Mouse (Mus musculus) small intestine, adult 2 months (tissue): Measurements from ENCODE around the gene Gm21905. TPM values are rescaled to one million over a fixed set of nuclear protein-coding genes. Genes with fewer than 3 reads are reported as not detected.
A peak's percentile ranks its signal among the peaks of the same experiment; 100 is the strongest.

Experiments used
- H3K27ac ChIP-seq: fragments of 200-500 bp; 2 replicates; pipeline ENCODE4 v1.5.1; 2012; ENCODE audit warnings: low read depth, low read length, control low read depth, inconsistent platforms; ENCODE audit not compliant: insufficient read depth
- H3K27me3 ChIP-seq: fragments of 200-500 bp; 2 replicates; pipeline ENCODE4 v1.6.1; 2012; ENCODE audit warnings: mild to moderate bottlenecking, moderate library complexity, low read length, inconsistent platforms; ENCODE audit not compliant: control insufficient read depth, insufficient read depth
- H3K36me3 ChIP-seq: fragments of 200-500 bp; 2 replicates; pipeline ENCODE4 v1.6.1; 2012; ENCODE audit warnings: mild to moderate bottlenecking, low read length, control low read depth, inconsistent platforms; ENCODE audit not compliant: control insufficient read depth, insufficient read depth
- H3K4me1 ChIP-seq: fragments of 200-500 bp; 2 replicates; pipeline ENCODE4 v1.6.1; 2012; ENCODE audit warnings: low read length, inconsistent platforms, mixed read lengths; ENCODE audit not compliant: control insufficient read depth, insufficient read depth, insufficient read length
- H3K4me3 ChIP-seq: fragments of 200-500 bp; 2 replicates; pipeline ENCODE4 v1.5.1; 2012; ENCODE audit warnings: low read depth, mild to moderate bottlenecking, control low read depth, inconsistent platforms, low read length, moderate library complexity
- CTCF ChIP-seq: fragments of 200-500 bp; IDR thresholded peaks from 2 replicates; pipeline ENCODE4 v1.5.1; 2012; ENCODE audit warnings: low read depth, mild to moderate bottlenecking, control low read depth, inconsistent platforms, low read length, moderate library complexity, mixed read lengths; ENCODE audit not compliant: insufficient replicate concordance, insufficient read length; ENCODE audit errors: extremely low read depth
- POLR2A ChIP-seq: fragments of 200-500 bp; IDR thresholded peaks from 2 replicates; pipeline ENCODE4 v1.6.1; 2012; ENCODE audit warnings: low read depth, mild to moderate bottlenecking, control low read depth, inconsistent platforms, low read length, moderate library complexity
- WGBS: fragments of 180-500 bp; shearing (Covaris S2); methylation state at CpG from one replicate; pipeline ENCODE4 v1.1.7; 2018; 5-methylcytosine and 5-hydroxymethylcytosine counted together
- polyA plus RNA-seq: library from polyadenylated mRNA; depleted of rRNA; stranded (reverse); fragments of >200 nt; gene quantifications from 2 replicates; pipeline ENCODE4 v1.2.3, GENCODE M21; 2012

Gene Gm21905
- polyA plus RNA-seq, 1 experiment: not detected

DNA sequence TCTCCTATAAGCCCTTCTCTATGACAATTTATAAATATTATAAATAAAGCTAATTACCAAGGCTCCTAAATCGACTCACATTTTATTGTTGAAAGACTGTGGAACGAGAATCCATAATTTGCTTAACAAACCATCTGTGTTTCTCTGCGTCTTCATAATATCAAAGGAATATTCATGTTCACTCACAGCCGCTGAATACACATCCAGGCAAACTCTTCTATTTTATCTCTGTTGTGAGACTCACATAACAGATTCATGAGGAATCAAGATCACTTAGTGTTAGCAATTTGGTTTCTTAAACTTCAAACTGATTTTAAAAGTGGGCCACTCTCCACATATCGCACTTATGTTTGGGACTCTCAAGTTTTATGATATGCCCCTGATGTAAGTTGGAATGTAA is 1.9 kb upstream of the Gm21905 start:
- no peak for TF ChIP-seq CTCF
- TF ChIP-seq POLR2A: no peak
- H3K27me3 ChIP-seq: no peaks in the 10 kb centered on the region
- H3K4me1 ChIP-seq: no peaks in the 10 kb centered on the region; the same call in 1 of the 2 replicates
- no peaks in the 10 kb centered on the region for H3K36me3 ChIP-seq
- 92% methylated on average over 5 of the region's 5 CpGs for WGBS
- no peak overlapping the region for H3K4me3 ChIP-seq
- no peak overlapping the region for H3K27ac ChIP-seq

DNA sequence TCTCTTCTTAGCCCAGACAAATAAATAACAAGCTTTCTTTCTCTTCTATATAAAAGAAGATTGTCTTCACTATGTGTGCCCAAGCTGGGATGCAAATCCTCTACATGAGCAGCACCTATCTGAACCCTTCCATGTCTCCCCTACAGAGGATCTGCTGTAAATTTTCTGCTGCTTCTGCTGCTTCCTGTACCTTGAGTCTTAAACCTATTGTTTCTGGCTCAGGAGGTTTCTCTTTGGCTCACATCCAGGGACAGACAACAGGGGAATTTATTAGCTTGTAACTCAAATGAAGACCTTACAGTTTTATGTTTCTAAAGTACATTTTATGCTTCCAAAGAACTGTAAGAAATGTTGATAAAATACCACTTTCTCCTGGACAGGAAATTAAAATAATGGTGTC is 785 bp upstream of the Gm21905 start:
- H3K27me3 ChIP-seq: no peaks in the 10 kb centered on the region
- no peak for TF ChIP-seq POLR2A
- no peak for TF ChIP-seq CTCF
- no peak overlapping the region for H3K4me3 ChIP-seq
- H3K36me3 ChIP-seq: no peaks in the 10 kb centered on the region
- no peak overlapping the region for H3K27ac ChIP-seq
- H3K4me1 ChIP-seq: no peaks in the 10 kb centered on the region; the same call in 1 of the 2 replicates

DNA sequence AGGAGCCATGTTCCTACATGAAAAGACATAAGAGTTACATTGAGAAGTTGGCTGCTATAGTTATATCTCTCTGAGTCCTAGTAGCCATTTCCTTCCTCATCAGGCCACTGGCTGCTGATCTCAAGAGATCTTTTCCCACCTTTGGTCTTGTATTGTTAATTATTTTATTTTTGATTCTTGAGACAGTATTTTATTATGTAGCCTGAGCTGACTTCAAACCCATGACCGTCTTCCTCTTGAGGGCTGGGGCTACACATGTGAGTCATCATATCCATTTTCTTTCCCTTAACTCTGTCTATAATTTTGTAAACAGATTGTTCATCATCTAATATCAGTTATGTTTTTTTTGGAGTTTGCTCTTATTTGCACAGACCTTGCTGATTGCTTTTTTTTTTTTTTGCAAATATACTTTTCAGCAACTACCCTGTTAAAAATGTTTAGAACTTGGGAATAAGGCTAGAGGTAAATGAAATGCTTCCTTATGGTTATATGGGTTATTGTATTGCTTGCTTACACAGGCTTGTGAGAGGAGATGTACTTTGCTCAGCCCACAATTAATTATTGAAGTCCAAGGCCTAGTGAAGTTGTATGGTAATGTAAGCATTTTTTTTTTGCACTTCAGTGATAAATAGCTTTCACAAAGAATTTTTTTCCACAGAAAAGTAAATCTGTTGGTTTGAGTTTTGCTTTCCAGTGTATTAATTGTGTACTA is 2.0 kb downstream of the Gm21905 start:
- H3K27ac ChIP-seq: peak overlapping the region; percentile 55; the same call in 1 of the 2 replicates
- no peak overlapping the region for H3K4me3 ChIP-seq
- TF ChIP-seq POLR2A (no peak), CTCF (no peak)
- H3K36me3 ChIP-seq: no peaks in the 10 kb centered on the region
- no peaks in the 10 kb centered on the region for H3K27me3 ChIP-seq
- no peaks in the 10 kb centered on the region; the same call in 1 of the 2 replicates for H3K4me1 ChIP-seq
- WGBS: 21% methylated on average over 1 of the region's 1 CpGs

DNA sequence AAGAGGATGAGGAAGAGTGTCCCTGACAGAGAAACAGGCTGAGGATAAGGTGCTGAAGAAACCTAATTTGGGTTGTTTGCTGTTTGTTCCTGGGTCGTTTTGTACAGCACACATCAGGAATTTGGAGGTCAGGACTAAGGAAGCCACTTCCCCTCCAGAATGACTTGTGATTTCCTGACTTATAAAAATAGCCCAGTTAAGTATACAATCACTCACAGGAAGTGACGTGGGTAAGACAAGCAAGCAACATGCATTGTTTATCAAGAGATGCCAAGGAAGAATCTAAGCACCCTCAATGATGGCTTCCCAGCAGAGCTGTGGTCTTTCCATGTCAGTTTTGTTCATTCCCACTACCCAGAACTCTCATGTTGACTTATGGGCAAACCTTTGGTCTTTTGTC is 3.0 kb downstream of the Gm21905 start:
- Histone ChIP-seq H3K27ac (no peak overlapping the region), H3K4me3 (no peak overlapping the region), H3K36me3 (no peaks in the 10 kb centered on the region), H3K4me1 (no peaks in the 10 kb centered on the region; the same call in 1 of the 2 replicates), H3K27me3 (no peaks in the 10 kb centered on the region)
- 53% methylated on average over 2 of the region's 2 CpGs for WGBS
- TF ChIP-seq POLR2A (no peak), CTCF (no peak)

DNA sequence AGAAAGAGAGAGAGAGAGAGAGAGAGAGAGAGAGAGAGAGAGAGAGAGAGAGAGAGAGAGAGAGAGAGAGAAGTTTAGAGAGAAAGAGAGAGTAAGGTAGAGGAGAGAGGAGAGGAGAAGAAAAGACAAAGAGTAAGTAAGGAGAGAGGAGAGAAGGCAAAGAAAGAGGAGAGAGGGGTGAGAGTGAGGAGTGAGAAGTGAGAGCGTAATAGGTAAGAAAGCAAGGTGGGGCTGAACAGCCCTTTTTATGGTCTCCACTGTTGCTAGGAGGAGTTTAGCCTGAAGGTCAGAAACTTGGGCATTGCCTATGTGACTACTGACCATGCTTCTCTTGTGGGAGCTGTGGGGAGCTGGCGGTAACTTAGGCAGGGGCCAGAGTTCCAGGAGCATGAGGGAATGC is 4.9 kb downstream of the Gm21905 start, which contains the start of gene Gm5108:
Gene Gm5108, plus strand, starts transcription at position 301 of the 400 bp plus-strand sequence.
- 89% methylated on average over 2 of the region's 2 CpGs for WGBS
- Histone ChIP-seq H3K4me3 (no peak within 1 kb of the TSS), H3K36me3 (no peaks in the 10 kb centered on the region), H3K27me3 (no peaks in the 10 kb centered on the region), H3K4me1 (no peaks in the 10 kb centered on the region; the same call in 1 of the 2 replicates), H3K27ac (no peak within 1 kb of the TSS)
- TF ChIP-seq CTCF (no peak), POLR2A (no peak)

DNA sequence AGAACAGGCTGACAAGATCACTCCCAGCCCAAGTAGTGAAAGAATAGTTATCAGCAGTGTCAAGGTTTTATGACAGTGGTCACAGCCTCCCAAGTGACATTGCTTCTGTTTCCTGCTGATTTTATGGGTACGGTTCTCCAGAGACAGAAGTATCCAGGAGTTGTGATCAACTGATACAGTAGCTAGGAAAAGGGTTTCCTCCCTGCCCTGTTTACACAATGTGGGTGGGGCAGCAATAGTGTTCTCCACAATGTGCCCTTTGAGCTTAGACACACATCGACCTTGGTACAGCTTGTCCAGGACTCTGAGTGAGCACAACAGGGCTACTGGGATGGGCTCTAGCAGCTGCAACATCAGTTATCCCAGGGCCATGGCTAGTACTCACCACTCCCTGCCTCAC is 14.6 kb downstream of the Gm21905 start:
- Histone ChIP-seq H3K4me3 (no peak overlapping the region), H3K36me3 (no peaks in the 10 kb centered on the region), H3K27me3 (no peaks in the 10 kb centered on the region), H3K4me1 (peaks cover 15% of the 10 kb centered on the region; the same call in 1 of the 2 replicates), H3K27ac (peak overlapping the region; percentile 46; the same call in 1 of the 2 replicates)
- TF ChIP-seq POLR2A: no peak
- TF ChIP-seq CTCF: no peak
- 6% methylated on average over 2 of the region's 2 CpGs for WGBS

DNA sequence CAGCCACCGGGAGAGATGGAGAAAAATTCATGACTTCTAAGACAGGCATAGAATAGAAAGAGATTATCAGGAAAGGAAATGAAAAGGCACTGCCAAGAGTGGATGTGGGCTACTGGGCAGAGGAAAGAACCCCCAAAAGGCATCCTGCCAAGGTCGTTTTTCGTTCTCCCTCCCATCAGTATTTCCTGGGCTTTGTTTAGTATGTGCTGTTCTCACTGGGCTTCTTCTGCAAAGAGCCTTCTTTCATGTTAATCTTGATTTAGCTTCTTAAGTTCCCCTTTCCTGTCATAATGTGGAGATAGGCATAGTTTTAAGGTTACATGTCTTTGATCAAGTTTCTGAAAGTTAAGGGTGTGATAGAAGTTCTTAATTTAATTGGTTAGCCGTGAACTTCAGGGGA is 15.6 kb downstream of the Gm21905 start:
- TF ChIP-seq POLR2A (no peak), CTCF (no peak)
- WGBS: 46% methylated on average over 4 of the region's 4 CpGs
- H3K4me1 ChIP-seq: peaks cover 15% of the 10 kb centered on the region; the same call in 1 of the 2 replicates

DNA sequence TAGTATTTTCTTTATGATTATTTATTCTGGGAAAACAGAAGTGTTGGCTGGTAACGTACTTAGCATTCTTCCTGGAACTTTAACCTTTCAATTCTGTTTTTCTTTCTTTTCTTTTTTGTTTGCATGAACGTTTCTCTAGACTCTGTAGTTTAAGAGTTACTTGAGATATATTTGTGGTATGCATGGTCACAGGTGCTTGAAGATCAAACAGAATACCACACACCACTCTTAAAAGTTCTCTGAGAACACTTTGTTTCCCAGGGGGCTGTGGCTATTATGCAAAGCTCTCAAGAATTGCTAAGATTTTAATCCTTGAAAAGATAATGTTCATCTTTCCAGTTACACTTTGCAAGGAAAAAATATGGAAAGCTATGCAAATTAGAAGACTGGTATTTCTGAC is 41.7 kb downstream of the Gm21905 start:
- Histone ChIP-seq H3K36me3 (no peaks in the 10 kb centered on the region), H3K27me3 (no peaks in the 10 kb centered on the region), H3K4me1 (no peaks in the 10 kb centered on the region), H3K27ac (no peak overlapping the region), H3K4me3 (no peak overlapping the region)
- WGBS: 58% methylated on average over 2 of the region's 2 CpGs
- no peak for TF ChIP-seq POLR2A
- TF ChIP-seq CTCF: no peak

More for the DNA sequence above, 15.6 kb downstream of the Gm21905 start:
- no peak overlapping the region for H3K27ac ChIP-seq
- H3K27me3 ChIP-seq: no peaks in the 10 kb centered on the region
- no peak overlapping the region for H3K4me3 ChIP-seq
- no peaks in the 10 kb centered on the region for H3K36me3 ChIP-seq
